Mouse (Mus musculus): ENCODE data around the gene Ccndbp1. TPM values are rescaled to one million over a fixed set of nuclear protein-coding genes. Genes with fewer than 3 reads are reported as not detected.
A peak's percentile ranks its signal among the peaks of the same experiment; 100 is the strongest.
"Not testable (repeated sequence)": the region's sequence is repeated elsewhere in the genome, so short reads cannot be mapped to it uniquely, and the experiment has no call there.

Ccndbp1 gene
- total and polyA plus RNA-seq, 3 experiments: 13.7 to 44.8 (median 43.7) TPM

GRCm38 (mm10) chr2:121003586-121003985 is 4.6 kb upstream of the Ccndbp1 start:
- DNase-seq: no peak

GRCm38 (mm10) chr2:121004018-121004811 is 4.0 kb upstream of the Ccndbp1 start:
- no peak for DNase-seq

GRCm38 (mm10) chr2:121006986-121007385 is 1.2 kb upstream of the Ccndbp1 start:
- DNase-seq: no peak

- no peak for DNase-seq
Observed at GRCm38 (mm10) chr2:121008664-121009007, 433 bp downstream of the Ccndbp1 start.

GRCm38 (mm10) chr2:121009071-121009677 is 971 bp downstream of the Ccndbp1 start:
- DNase-seq: no peak

GRCm38 (mm10) chr2:121012676-121013075 is 4.5 kb downstream of the Ccndbp1 start:
- DNase-seq: no peak

GRCm38 (mm10) chr2:121015507-121015906 is 7.3 kb downstream of the Ccndbp1 start:
- DNase-seq: no peak

- no peak for DNase-seq
Observed at GRCm38 (mm10) chr2:121016226-121016625, 8.0 kb downstream of the Ccndbp1 start.

- no peak for DNase-seq
Observed at GRCm38 (mm10) chr2:121017151-121017550, 8.9 kb downstream of the Ccndbp1 start.

GRCm38 (mm10) chr2:121022918-121023317 is 14.7 kb downstream of the Ccndbp1 start:
- DNase-seq: peak; percentile 59

- no peak for DNase-seq
Observed at GRCm38 (mm10) chr2:121036733-121037341, 28.6 kb downstream of the Ccndbp1 start, which contains the start of gene Epb42. TSS of gene Epb42 (minus strand) at chr2:121037072.

GRCm38 (mm10) chr2:121038851-121039250 is 30.6 kb downstream of the Ccndbp1 start:
- DNase-seq: not testable (repeated sequence)

- DNase-seq: no peak
Observed at GRCm38 (mm10) chr2:121039382-121039781, 31.2 kb downstream of the Ccndbp1 start.

- DNase-seq: peak; percentile 18
Observed at GRCm38 (mm10) chr2:121041098-121041497, 32.9 kb downstream of the Ccndbp1 start.

GRCm38 (mm10) chr2:121045653-121046052 is 37.5 kb downstream of the Ccndbp1 start:
- no peak for DNase-seq

- no peak for DNase-seq
Observed at GRCm38 (mm10) chr2:121052176-121052575, 44.0 kb downstream of the Ccndbp1 start.

- no peak for DNase-seq
Observed at GRCm38 (mm10) chr2:121054060-121054459, 45.9 kb downstream of the Ccndbp1 start.

- no peak for DNase-seq
Observed at GRCm38 (mm10) chr2:121055915-121056314, 47.7 kb downstream of the Ccndbp1 start.

GRCm38 (mm10) chr2:121057997-121058396 is 49.8 kb downstream of the Ccndbp1 start:
- no peak for DNase-seq

GRCm38 (mm10) chr2:121061315-121061714 is 53.1 kb downstream of the Ccndbp1 start:
- DNase-seq: no peak

All from adrenal gland, adult 2 months (tissue).